Mouse (Mus musculus): ENCODE results near the gene Ntm. TPM values are rescaled to one million over a fixed set of nuclear protein-coding genes. Genes with fewer than 3 reads are reported as not detected.

The Ntm gene
- polyA plus RNA-seq, 1 experiment from 2014 or later: 11.5 TPM

- WGBS: 81% methylated on average over 11 of the region's 11 CpGs
- H3K27ac ChIP-seq (replicated peaks; ENCODE audit: low read depth, low read length): no peak overlapping the region
- no peaks in the 10 kb centered on the region for H3K4me1 ChIP-seq (ENCODE audit: control insufficient read depth, insufficient read depth, low read length)
- H3K4me3 ChIP-seq (ENCODE audit: low read depth, low read length): no peak overlapping the region
- H3K9me3 ChIP-seq (replicated peaks; ENCODE audit: control insufficient read depth, low read length): no peaks in the 10 kb centered on the region
- H3K9ac ChIP-seq (replicated peaks; ENCODE audit: low read length): no peak overlapping the region
- H3K4me2 ChIP-seq (ENCODE audit: low read depth, low read length): no peak overlapping the region
- ATAC-seq (replicated peaks; ENCODE audit: insufficient number of reproducible peaks, low FRiP score, low TSS enrichment, low read depth): no peak
- no peaks in the 10 kb centered on the region for H3K27me3 ChIP-seq (ENCODE audit: control insufficient read depth, insufficient read depth, low read length)
- H3K36me3 ChIP-seq (replicated peaks; ENCODE audit: control insufficient read depth, insufficient read depth, low read depth, low read length): no peaks in the 10 kb centered on the region
- no peak for DNase-seq (ENCODE audit: low spot score)
Observed at GRCm38 (mm10) chr9:29390796-29391517, 572.0 kb downstream of the Ntm start.

- H3K27me3 ChIP-seq (ENCODE audit: control insufficient read depth, insufficient read depth, low read length): no peaks in the 10 kb centered on the region
- H3K9ac ChIP-seq (replicated peaks; ENCODE audit: low read length): no peak overlapping the region
- DNase-seq (ENCODE audit: low spot score) (no peak), ATAC-seq (replicated peaks; ENCODE audit: insufficient number of reproducible peaks, low FRiP score, low TSS enrichment, low read depth) (no peak)
- WGBS: 84% methylated on average over 7 of the region's 7 CpGs
- H3K9me3 ChIP-seq (replicated peaks; ENCODE audit: control insufficient read depth, low read length): no peaks in the 10 kb centered on the region
- H3K4me2 ChIP-seq (ENCODE audit: low read depth, low read length): no peak overlapping the region
- H3K4me3 ChIP-seq (ENCODE audit: low read depth, low read length): no peak overlapping the region
- no peaks in the 10 kb centered on the region for H3K36me3 ChIP-seq (replicated peaks; ENCODE audit: control insufficient read depth, insufficient read depth, low read depth, low read length)
- no peak overlapping the region for H3K27ac ChIP-seq (replicated peaks; ENCODE audit: low read depth, low read length)
- no peaks in the 10 kb centered on the region for H3K4me1 ChIP-seq (ENCODE audit: control insufficient read depth, insufficient read depth, low read length)
Observed at GRCm38 (mm10) chr9:29389224-29389623, 573.7 kb downstream of the Ntm start.

GRCm38 (mm10) chr9:29387136-29387535 lies 575.8 kb downstream of the Ntm start:
- ATAC-seq (replicated peaks; ENCODE audit: insufficient number of reproducible peaks, low FRiP score, low TSS enrichment, low read depth): no peak
- Histone ChIP-seq H3K9me3 (replicated peaks; ENCODE audit: control insufficient read depth, low read length) (no peaks in the 10 kb centered on the region), H3K4me2 (ENCODE audit: low read depth, low read length) (no peak overlapping the region), H3K27ac (replicated peaks; ENCODE audit: low read depth, low read length) (no peak overlapping the region), H3K36me3 (replicated peaks; ENCODE audit: control insufficient read depth, insufficient read depth, low read depth, low read length) (no peaks in the 10 kb centered on the region), H3K4me3 (ENCODE audit: low read depth, low read length) (no peak overlapping the region), H3K4me1 (ENCODE audit: control insufficient read depth, insufficient read depth, low read length) (no peaks in the 10 kb centered on the region), H3K27me3 (ENCODE audit: control insufficient read depth, insufficient read depth, low read length) (no peaks in the 10 kb centered on the region), H3K9ac (replicated peaks; ENCODE audit: low read length) (no peak overlapping the region)
- 75% methylated on average over 4 of the region's 4 CpGs for WGBS
- DNase-seq (ENCODE audit: low spot score): no peak

- Histone ChIP-seq H3K9ac (replicated peaks; ENCODE audit: low read length) (no peak overlapping the region), H3K4me2 (ENCODE audit: low read depth, low read length) (no peak overlapping the region), H3K9me3 (replicated peaks; ENCODE audit: control insufficient read depth, low read length) (no peaks in the 10 kb centered on the region), H3K27ac (replicated peaks; ENCODE audit: low read depth, low read length) (no peak overlapping the region), H3K27me3 (ENCODE audit: control insufficient read depth, insufficient read depth, low read length) (no peaks in the 10 kb centered on the region), H3K4me1 (ENCODE audit: control insufficient read depth, insufficient read depth, low read length) (no peaks in the 10 kb centered on the region), H3K36me3 (replicated peaks; ENCODE audit: control insufficient read depth, insufficient read depth, low read depth, low read length) (no peaks in the 10 kb centered on the region), H3K4me3 (ENCODE audit: low read depth, low read length) (no peak overlapping the region)
- no peak for ATAC-seq (replicated peaks; ENCODE audit: insufficient number of reproducible peaks, low FRiP score, low TSS enrichment, low read depth)
- WGBS: 79% methylated on average over 12 of the region's 12 CpGs
- no peak for DNase-seq (ENCODE audit: low spot score)
Observed at GRCm38 (mm10) chr9:29377172-29378002, 585.6 kb downstream of the Ntm start.

GRCm38 (mm10) chr9:29371341-29371740 lies 591.6 kb downstream of the Ntm start:
- no peak overlapping the region for H3K27ac ChIP-seq (replicated peaks; ENCODE audit: low read depth, low read length)
- H3K36me3 ChIP-seq (replicated peaks; ENCODE audit: control insufficient read depth, insufficient read depth, low read depth, low read length): no peaks in the 10 kb centered on the region
- no peak overlapping the region for H3K4me3 ChIP-seq (ENCODE audit: low read depth, low read length)
- H3K9me3 ChIP-seq (replicated peaks; ENCODE audit: control insufficient read depth, low read length): no peaks in the 10 kb centered on the region
- H3K9ac ChIP-seq (replicated peaks; ENCODE audit: low read length): no peak overlapping the region
- no peak for DNase-seq (ENCODE audit: low spot score)
- no peaks in the 10 kb centered on the region for H3K4me1 ChIP-seq (ENCODE audit: control insufficient read depth, insufficient read depth, low read length)
- H3K4me2 ChIP-seq (ENCODE audit: low read depth, low read length): no peak overlapping the region
- WGBS: 89% methylated on average over 3 of the region's 3 CpGs
- ATAC-seq (replicated peaks; ENCODE audit: insufficient number of reproducible peaks, low FRiP score, low TSS enrichment, low read depth): no peak
- no peaks in the 10 kb centered on the region for H3K27me3 ChIP-seq (ENCODE audit: control insufficient read depth, insufficient read depth, low read length)

- H3K4me1 ChIP-seq (ENCODE audit: control insufficient read depth, insufficient read depth, low read length): no peaks in the 10 kb centered on the region
- DNase-seq (ENCODE audit: low spot score) (no peak), ATAC-seq (replicated peaks; ENCODE audit: insufficient number of reproducible peaks, low FRiP score, low TSS enrichment, low read depth) (no peak)
- no peak overlapping the region for H3K4me2 ChIP-seq (ENCODE audit: low read depth, low read length)
- no peak overlapping the region for H3K4me3 ChIP-seq (ENCODE audit: low read depth, low read length)
- H3K9ac ChIP-seq (replicated peaks; ENCODE audit: low read length): no peak overlapping the region
- WGBS: 85% methylated on average over 3 of the region's 3 CpGs
- H3K9me3 ChIP-seq (replicated peaks; ENCODE audit: control insufficient read depth, low read length): no peaks in the 10 kb centered on the region
- no peaks in the 10 kb centered on the region for H3K36me3 ChIP-seq (replicated peaks; ENCODE audit: control insufficient read depth, insufficient read depth, low read depth, low read length)
- no peaks in the 10 kb centered on the region for H3K27me3 ChIP-seq (ENCODE audit: control insufficient read depth, insufficient read depth, low read length)
- no peak overlapping the region for H3K27ac ChIP-seq (replicated peaks; ENCODE audit: low read depth, low read length)
Observed at GRCm38 (mm10) chr9:29369621-29370020, 593.3 kb downstream of the Ntm start.

GRCm38 (mm10) chr9:29368291-29368690 lies 594.6 kb downstream of the Ntm start:
- no peak for DNase-seq (ENCODE audit: low spot score)
- no peaks in the 10 kb centered on the region for H3K27me3 ChIP-seq (ENCODE audit: control insufficient read depth, insufficient read depth, low read length)
- H3K9ac ChIP-seq (replicated peaks; ENCODE audit: low read length): no peak overlapping the region
- H3K4me3 ChIP-seq (ENCODE audit: low read depth, low read length): no peak overlapping the region
- no peak for ATAC-seq (replicated peaks; ENCODE audit: insufficient number of reproducible peaks, low FRiP score, low TSS enrichment, low read depth)
- no peaks in the 10 kb centered on the region for H3K9me3 ChIP-seq (replicated peaks; ENCODE audit: control insufficient read depth, low read length)
- no peaks in the 10 kb centered on the region for H3K36me3 ChIP-seq (replicated peaks; ENCODE audit: control insufficient read depth, insufficient read depth, low read depth, low read length)
- no peak overlapping the region for H3K27ac ChIP-seq (replicated peaks; ENCODE audit: low read depth, low read length)
- H3K4me1 ChIP-seq (ENCODE audit: control insufficient read depth, insufficient read depth, low read length): no peaks in the 10 kb centered on the region
- WGBS: 66% methylated on average over 3 of the region's 3 CpGs
- H3K4me2 ChIP-seq (ENCODE audit: low read depth, low read length): no peak overlapping the region

GRCm38 (mm10) chr9:29357796-29358195 lies 605.1 kb downstream of the Ntm start:
- H3K36me3 ChIP-seq (replicated peaks; ENCODE audit: control insufficient read depth, insufficient read depth, low read depth, low read length): no peaks in the 10 kb centered on the region
- no peaks in the 10 kb centered on the region for H3K4me1 ChIP-seq (ENCODE audit: control insufficient read depth, insufficient read depth, low read length)
- no peak overlapping the region for H3K9ac ChIP-seq (replicated peaks; ENCODE audit: low read length)
- WGBS: 77% methylated on average over 4 of the region's 4 CpGs
- H3K9me3 ChIP-seq (replicated peaks; ENCODE audit: control insufficient read depth, low read length): no peaks in the 10 kb centered on the region
- H3K4me3 ChIP-seq (ENCODE audit: low read depth, low read length): no peak overlapping the region
- no peak overlapping the region for H3K4me2 ChIP-seq (ENCODE audit: low read depth, low read length)
- no peaks in the 10 kb centered on the region for H3K27me3 ChIP-seq (ENCODE audit: control insufficient read depth, insufficient read depth, low read length)
- ATAC-seq (replicated peaks; ENCODE audit: insufficient number of reproducible peaks, low FRiP score, low TSS enrichment, low read depth) (no peak), DNase-seq (ENCODE audit: low spot score) (no peak)
- H3K27ac ChIP-seq (replicated peaks; ENCODE audit: low read depth, low read length): no peak overlapping the region
